Comparison of ENCODE assay signal across 9 mouse cellular contexts in genomic region chr10:81392781-81393185, GRCm38 (mm10). TPM values are rescaled to one million over a fixed set of nuclear protein-coding genes. Genes with fewer than 3 reads are reported as not detected.
DNase-seq lines count a peak whose midpoint lies in the region; ATAC-seq and TF ChIP-seq lines count a peak whose summit lies in the region.
"Had no signal": no experiment of that assay in that cellular context is flagged by ENCODE, and none has a peak within 500 bp of the region (broad histone marks: within the 10 kb centered on the region; RNA-seq: fewer than 3 reads in every experiment).

Gene Smim24, plus strand, starts transcription at chr10:81393051.

- no peak; the same call in 1 of the 2 replicates for ATAC-seq in heart, embryonic 15.5 days (replicated peaks; ENCODE audit: insufficient number of reproducible peaks, insufficient read depth, low FRiP score, low read depth)
- ATAC-seq in embryonic facial prominence, embryonic 14.5 days (ENCODE audit: low read depth) = no peak
- ATAC-seq in midbrain, embryonic 14.5 days (ENCODE audit: low FRiP score, low TSS enrichment) = no peak

- H3K4me1 ChIP-seq in heart, embryonic 15.5 days (replicated peaks) = peaks cover 30% of the 10 kb centered on the region
- peaks cover 14% of the 10 kb centered on the region for H3K4me1 ChIP-seq in embryonic facial prominence, embryonic 14.5 days (ENCODE audit: control insufficient read depth, insufficient read depth, low read length)
- H3K4me1 ChIP-seq in midbrain, embryonic 14.5 days (ENCODE audit: control insufficient read depth, insufficient read depth, low read length) = peaks cover 8% of the 10 kb centered on the region; the same call in 1 of the 2 replicates

- peak within 1 kb of the TSS; percentile 41 for H3K4me3 ChIP-seq in heart, embryonic 15.5 days
- H3K4me3 ChIP-seq in embryonic facial prominence, embryonic 14.5 days (ENCODE audit: low read depth, low read length) = peak within 1 kb of the TSS; percentile 31
- H3K4me3 ChIP-seq in midbrain, embryonic 14.5 days (replicated peaks; ENCODE audit: low read depth, low read length) = no peak within 1 kb of the TSS
- no peak within 1 kb of the TSS for H3K4me3 ChIP-seq in left cerebral cortex, adult 2 months

- peak within 1 kb of the TSS; percentile 71 for H3K27ac ChIP-seq in heart, embryonic 15.5 days
- peak within 1 kb of the TSS; percentile 58 for H3K27ac ChIP-seq in embryonic facial prominence, embryonic 14.5 days (replicated peaks; ENCODE audit: low read depth, low read length)
- H3K27ac ChIP-seq in midbrain, embryonic 14.5 days (replicated peaks; ENCODE audit: low read depth, low read length) = no peak within 1 kb of the TSS
- no peak within 1 kb of the TSS; the same call in 1 of the 2 replicates for H3K27ac ChIP-seq in left cerebral cortex, adult 2 months

- no peak for DNase-seq in heart, adult 9 months (ENCODE audit: low spot score in 2 of 2)
- DNase-seq in embryonic facial prominence, embryonic 14.5 days (ENCODE audit: low spot score) = no peak
- peak; percentile 78 to 87 for DNase-seq in kidney, adult 8-10 months
- DNase-seq in midbrain, embryonic 14.5 days = no peak
- no peak for DNase-seq in spleen, postnatal 14 days (ENCODE audit: low spot score in 2 of 2)
- DNase-seq in left cerebral cortex, adult 2 months (ENCODE audit: extremely low spot score in 1 of 2, low spot score in 2 of 2) = no peak
- DNase-seq in urinary bladder, adult 18-20 months (ENCODE audit: low spot score in 2 of 2) = no peak

- H3K27me3 ChIP-seq in heart, embryonic 15.5 days = no peaks in the 10 kb centered on the region
- H3K27me3 ChIP-seq in embryonic facial prominence, embryonic 14.5 days (replicated peaks; ENCODE audit: control insufficient read depth, insufficient read depth, low read length) = no peaks in the 10 kb centered on the region
- no peaks in the 10 kb centered on the region for H3K27me3 ChIP-seq in midbrain, embryonic 14.5 days (ENCODE audit: control insufficient read depth, insufficient read depth, low read length)
- H3K27me3 ChIP-seq: CH12.LX had no signal

- peak within 1 kb of the TSS; percentile 69 for H3K4me2 ChIP-seq in heart, embryonic 15.5 days
- H3K4me2 ChIP-seq in embryonic facial prominence, embryonic 14.5 days (ENCODE audit: low read depth, low read length) = peak within 1 kb of the TSS; percentile 61
- H3K4me2 ChIP-seq in midbrain, embryonic 14.5 days (ENCODE audit: low read length) = peak within 1 kb of the TSS; percentile 28

- H3K9ac ChIP-seq in heart, embryonic 15.5 days = peak within 1 kb of the TSS; percentile 53
- peak within 1 kb of the TSS; percentile 59 for H3K9ac ChIP-seq in embryonic facial prominence, embryonic 14.5 days (ENCODE audit: low read depth, low read length)
- H3K9ac ChIP-seq in midbrain, embryonic 14.5 days (replicated peaks; ENCODE audit: low read length) = no peak within 1 kb of the TSS; the same call in 1 of the 2 replicates

- H3K9me3 ChIP-seq in heart, embryonic 15.5 days (replicated peaks) = no peaks in the 10 kb centered on the region
- H3K9me3 ChIP-seq in embryonic facial prominence, embryonic 14.5 days (ENCODE audit: control insufficient read depth, low read length) = no peaks in the 10 kb centered on the region
- no peaks in the 10 kb centered on the region for H3K9me3 ChIP-seq in midbrain, embryonic 14.5 days (ENCODE audit: control insufficient read depth, low read length)

- intact Hi-C loops in left cerebral cortex, adult 2 months (cut with DNase I) = no loop called here

- H3K36me3 ChIP-seq in heart, embryonic 15.5 days = peaks cover 16% of the 10 kb centered on the region
- peaks cover 30% of the 10 kb centered on the region for H3K36me3 ChIP-seq in embryonic facial prominence, embryonic 14.5 days (ENCODE audit: control insufficient read depth, insufficient read depth, low read length)
- H3K36me3 ChIP-seq in midbrain, embryonic 14.5 days (ENCODE audit: control insufficient read depth, insufficient read depth, low read length) = peaks cover 15% of the 10 kb centered on the region

- 58% methylated on average over 14 of the region's 14 CpGs for WGBS in heart, embryonic 15.5 days
- WGBS in embryonic facial prominence, embryonic 14.5 days = 69% methylated on average over 8 of the region's 14 CpGs
- WGBS in midbrain, embryonic 14.5 days = 71% methylated on average over 14 of the region's 14 CpGs

- no peak for TF ChIP-seq CTCF in left cerebral cortex, adult 2 months (IDR thresholded peaks at IDR 0.05)

RNA-seq across cellular contexts. Expression of gene Smim24, which starts in this region (rescaled TPM):
- polyA plus RNA-seq in heart, embryonic 15.5 days (2015; fragmentation: Nextera tagmentation; extraction: Ambion mirVana) = 3.9 and 4.1 TPM in 2 replicates
- 3.9 and 4.1 TPM in 2 replicates for polyA plus RNA-seq in embryonic facial prominence, embryonic 14.5 days (2014; fragmentation: Nextera tagmentation; extraction: Ambion mirVana)
- polyA plus RNA-seq in midbrain, embryonic 14.5 days (2014; fragmentation: Nextera tagmentation; extraction: Ambion mirVana) = 1.0 and 1.2 TPM in 2 replicates
- 1 to 10 TPM; 1.3 to 1.4 TPM for total RNA-seq in left cerebral cortex, adult 2 months (2021)

Comparison
In these comparisons a context has a peak if more than half of its experiments do, and no peak if none do; other contexts are left out.
1. H3K27ac ChIP-seq: peak in heart, embryonic 15.5 days (single experiment) and embryonic facial prominence, embryonic 14.5 days (single experiment); none in midbrain, embryonic 14.5 days (single experiment) and left cerebral cortex, adult 2 months (single experiment).
2. H3K4me3 ChIP-seq: peak in heart, embryonic 15.5 days (single experiment) and embryonic facial prominence, embryonic 14.5 days (single experiment); none in midbrain, embryonic 14.5 days (single experiment) and left cerebral cortex, adult 2 months (single experiment).
3. DNase-seq: peak in kidney, adult 8-10 months (2 of 2); none in heart, adult 9 months (0 of 2), embryonic facial prominence, embryonic 14.5 days (single experiment), midbrain, embryonic 14.5 days (single experiment), spleen, postnatal 14 days (0 of 2), left cerebral cortex, adult 2 months (0 of 2) and urinary bladder, adult 18-20 months (0 of 2).
4. Peak in every context shown above with its lines, with median percentiles within 50 percentile points of each other: H3K4me2 ChIP-seq.